Mouse (Mus musculus): ENCODE measurements around the gene Ap3m1.

GRCm38 (mm10) chr14:21077939-21078338 is 25.6 kb upstream of the Ap3m1 start:
- TF ChIP-seq CTCF (IDR thresholded peaks at IDR 0.05; ENCODE audit: insufficient read depth, low read length) (no peak), POLR2A (IDR thresholded peaks at IDR 0.05; ENCODE audit: borderline replicate concordance, extremely low read depth, low read depth, low read length) (no peak)
